ENCODE assay signal across 34 mouse cellular contexts in genomic region chr2:25709791-25710190, GRCm38 (mm10). TPM values are rescaled to one million over a fixed set of nuclear protein-coding genes. Genes with fewer than 3 reads are reported as not detected.
"Had no signal": no experiment of that assay in that cellular context is flagged by ENCODE, and none has a peak within 500 bp of the region (broad histone marks: within the 10 kb centered on the region; RNA-seq: fewer than 3 reads in every experiment).

No protein-coding gene starts in this region.

RNA-seq across cellular contexts. Expression of gene Obp2a, which starts 9.9 kb away (rescaled TPM):
- total RNA-seq: gastrocnemius, adult 2 months; gastrocnemius, postnatal 10 days; gastrocnemius, postnatal 25 days; gastrocnemius, postnatal 4 days; granulocyte monocyte progenitor cell, adult 5-6 weeks; heart, adult 2 months; heart, postnatal 14 days; heart, postnatal 36 days; hematopoietic stem cell, adult 5-6 weeks; layer of hippocampus, adult 18-20 months; layer of hippocampus, postnatal 10 days; layer of hippocampus, postnatal 25 days; left cerebral cortex, adult 2 months; left cerebral cortex, postnatal 14 days; left cerebral cortex, postnatal 36 days had no signal
- polyA plus RNA-seq: frontal cortex, adult 2 months; heart, adult 2 months; heart, embryonic 11.5 days; heart, embryonic 13.5 days; heart, embryonic 15.5 days; heart, postnatal 0 days; hindbrain, embryonic 11.5 days; hindbrain, embryonic 13.5 days; hindbrain, embryonic 16.5 days; intestine, embryonic 14.5 days; intestine, embryonic 16.5 days; kidney, adult 2 months; kidney, embryonic 15.5 days; large intestine, adult 2 months; limb, embryonic 10.5 days; limb, embryonic 12.5 days; limb, embryonic 14.5 days; liver, embryonic 12.5 days; liver, embryonic 14.5 days had no signal

RNA-seq across cellular contexts. Expression of gene Obp2b, which starts 27.0 kb away (rescaled TPM):
- total RNA-seq: gastrocnemius, adult 2 months; gastrocnemius, postnatal 10 days; gastrocnemius, postnatal 25 days; gastrocnemius, postnatal 4 days; granulocyte monocyte progenitor cell, adult 5-6 weeks; heart, adult 2 months; heart, postnatal 14 days; heart, postnatal 36 days; hematopoietic stem cell, adult 5-6 weeks; layer of hippocampus, adult 18-20 months; layer of hippocampus, postnatal 10 days; layer of hippocampus, postnatal 25 days; left cerebral cortex, postnatal 14 days; left cerebral cortex, postnatal 36 days had no signal
- polyA plus RNA-seq: frontal cortex, adult 2 months; heart, adult 2 months; heart, embryonic 11.5 days; heart, embryonic 13.5 days; heart, embryonic 15.5 days; heart, postnatal 0 days; hindbrain, embryonic 11.5 days; hindbrain, embryonic 13.5 days; hindbrain, embryonic 16.5 days; intestine, embryonic 14.5 days; intestine, embryonic 16.5 days; kidney, adult 2 months; kidney, embryonic 15.5 days; kidney, postnatal 0 days; large intestine, adult 2 months; limb, embryonic 10.5 days; limb, embryonic 12.5 days; limb, embryonic 14.5 days; liver, embryonic 12.5 days; liver, embryonic 14.5 days had no signal

RNA-seq across cellular contexts. Expression of gene Lcn10, which starts 27.3 kb away (rescaled TPM):
- total RNA-seq: gastrocnemius, adult 2 months; gastrocnemius, postnatal 10 days; gastrocnemius, postnatal 25 days; gastrocnemius, postnatal 4 days; granulocyte monocyte progenitor cell, adult 5-6 weeks; heart, adult 2 months; heart, postnatal 14 days; heart, postnatal 36 days; hematopoietic stem cell, adult 5-6 weeks; layer of hippocampus, adult 18-20 months; layer of hippocampus, postnatal 10 days; layer of hippocampus, postnatal 25 days; left cerebral cortex, adult 2 months; left cerebral cortex, postnatal 14 days; left cerebral cortex, postnatal 36 days had no signal
- polyA plus RNA-seq: frontal cortex, adult 2 months; heart, adult 2 months; heart, embryonic 11.5 days; heart, embryonic 13.5 days; heart, embryonic 15.5 days; heart, postnatal 0 days; hindbrain, embryonic 13.5 days; hindbrain, embryonic 16.5 days; intestine, embryonic 14.5 days; intestine, embryonic 16.5 days; kidney, adult 2 months; kidney, embryonic 15.5 days; kidney, postnatal 0 days; large intestine, adult 2 months; limb, embryonic 10.5 days; limb, embryonic 12.5 days; limb, embryonic 14.5 days; liver, embryonic 12.5 days; liver, embryonic 14.5 days had no signal

RNA-seq across cellular contexts. Expression of gene Lcn6, which starts 33.2 kb away (rescaled TPM):
- total RNA-seq: gastrocnemius, adult 2 months; gastrocnemius, postnatal 10 days; gastrocnemius, postnatal 25 days; gastrocnemius, postnatal 4 days; granulocyte monocyte progenitor cell, adult 5-6 weeks; heart, adult 2 months; heart, postnatal 14 days; heart, postnatal 36 days; hematopoietic stem cell, adult 5-6 weeks; layer of hippocampus, adult 18-20 months; layer of hippocampus, postnatal 10 days; layer of hippocampus, postnatal 25 days; left cerebral cortex, adult 2 months; left cerebral cortex, postnatal 14 days; left cerebral cortex, postnatal 36 days had no signal
- polyA plus RNA-seq: frontal cortex, adult 2 months; heart, adult 2 months; heart, embryonic 11.5 days; heart, embryonic 13.5 days; heart, embryonic 15.5 days; heart, postnatal 0 days; hindbrain, embryonic 11.5 days; hindbrain, embryonic 13.5 days; hindbrain, embryonic 16.5 days; intestine, embryonic 14.5 days; intestine, embryonic 16.5 days; kidney, adult 2 months; kidney, embryonic 15.5 days; kidney, postnatal 0 days; large intestine, adult 2 months; limb, embryonic 10.5 days; limb, embryonic 12.5 days; limb, embryonic 14.5 days; liver, embryonic 12.5 days; liver, embryonic 14.5 days had no signal
